Mouse (Mus musculus) liver, adult 2 months (tissue): Measurements from ENCODE around the gene Gm13762.
"Not testable (repeated sequence)": the region's sequence is repeated elsewhere in the genome, so short reads cannot be mapped to it uniquely, and the experiment has no call there.

Source experiments
- CTCF ChIP-seq: fragments of 200-500 bp; IDR thresholded peaks from 2 replicates; pipeline ENCODE4 v1.5.1; 2011; ENCODE audit warnings: low read depth, low read length, control low read depth
- POLR2A ChIP-seq: fragments of 200-500 bp; IDR thresholded peaks from 2 replicates; pipeline ENCODE4 v1.6.1; 2011; ENCODE audit warnings: low read length, control low read depth; ENCODE audit not compliant: insufficient read depth; ENCODE audit errors: extremely low read depth

DNA sequence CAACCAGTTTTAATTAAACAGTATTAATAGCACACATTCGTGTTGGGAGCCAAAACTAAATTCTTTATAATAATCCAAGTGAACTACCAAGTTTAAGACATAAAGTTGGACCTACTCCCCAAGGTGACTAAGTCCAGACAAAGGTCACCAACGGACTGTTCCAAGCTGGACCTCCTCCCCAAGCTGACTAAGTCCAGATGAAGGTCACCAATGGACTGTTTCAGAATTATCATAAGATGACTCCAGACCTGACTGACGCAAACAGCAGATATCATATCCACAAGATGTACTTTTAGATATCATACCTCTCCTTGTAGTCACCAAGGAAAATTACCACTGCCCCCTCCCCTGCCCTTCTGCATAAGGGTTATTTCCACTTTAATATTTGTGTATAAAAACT lies 41.4 kb upstream of the Gm13762 start:
- not testable (repeated sequence) for TF ChIP-seq CTCF, POLR2A
